Mouse (Mus musculus) neural tube, embryonic 14.5 days (tissue): ENCODE measurements around the gene Dmrtc2. TPM values are rescaled to one million over a fixed set of nuclear protein-coding genes. Genes with fewer than 3 reads are reported as not detected.
"Not testable (repeated sequence)": the region's sequence is repeated elsewhere in the genome, so short reads cannot be mapped to it uniquely, and the experiment has no call there.

Source experiments
- ATAC-seq: fragments of 200-750 bp; cut with Nextera tagmentation; 2 replicates; pipeline ENCODE4 v1.8.0; 2017; ENCODE audit warnings: low read depth, mild to moderate bottlenecking, moderate TSS enrichment, moderate library complexity
- H3K27ac ChIP-seq: fragments of 300-500 bp; sonication (generic); 2 replicates; pipeline ENCODE4 v1.5.1; 2014; ENCODE audit warnings: low read depth, mild to moderate bottlenecking, control low read depth, low read length, moderate library complexity, mixed read lengths
- H3K27me3 ChIP-seq: fragments of 300-500 bp; sonication (generic); 2 replicates; pipeline ENCODE4 v1.6.1; 2014; ENCODE audit warnings: low read length; ENCODE audit not compliant: control insufficient read depth, insufficient read depth
- H3K36me3 ChIP-seq: fragments of 300-500 bp; sonication (generic); 2 replicates; pipeline ENCODE4 v1.6.1; 2014; ENCODE audit warnings: low read length, mixed read lengths; ENCODE audit not compliant: control insufficient read depth, insufficient read depth
- H3K4me1 ChIP-seq: fragments of 300-500 bp; sonication (generic); 2 replicates; pipeline ENCODE4 v1.6.1; 2014; ENCODE audit warnings: low read length; ENCODE audit not compliant: control insufficient read depth, insufficient read depth
- H3K4me2 ChIP-seq: fragments of 300-500 bp; sonication (generic); 2 replicates; pipeline ENCODE4 v1.6.1; 2014; ENCODE audit warnings: mild to moderate bottlenecking, low read depth, low read length, control low read depth
- H3K4me3 ChIP-seq: fragments of 300-500 bp; sonication (generic); 2 replicates; pipeline ENCODE4 v1.5.1; 2014; ENCODE audit warnings: low read depth, low read length, control low read depth, mixed read lengths
- H3K9ac ChIP-seq: fragments of 300-500 bp; sonication (generic); replicated peaks from 2 replicates; pipeline ENCODE4 v1.6.1; 2014; ENCODE audit warnings: low read depth, mild to moderate bottlenecking, control low read depth, low read length, mixed read lengths
- H3K9me3 ChIP-seq: fragments of 300-500 bp; sonication (generic); 2 replicates; pipeline ENCODE4 v1.6.1; 2016; ENCODE audit warnings: low read length; ENCODE audit not compliant: control insufficient read depth
- WGBS: fragments of 180-500 bp; shearing (Covaris S2); extraction: QIAGEN DNeasy Blood & Tissue Kit; methylation state at CpG from one replicate; pipeline ENCODE4 v1.1.7; 2014; 5-methylcytosine and 5-hydroxymethylcytosine counted together
- polyA plus RNA-seq: library from polyadenylated mRNA; unstranded; fragments of >200 nt; fragmentation: Nextera tagmentation; extraction: Ambion mirVana; gene quantifications from 2 replicates; pipeline ENCODE4 v1.2.1, GENCODE M21; 2014

Gene Dmrtc2
- polyA plus RNA-seq, 1 experiment from 2014 or later: not detected

DNA sequence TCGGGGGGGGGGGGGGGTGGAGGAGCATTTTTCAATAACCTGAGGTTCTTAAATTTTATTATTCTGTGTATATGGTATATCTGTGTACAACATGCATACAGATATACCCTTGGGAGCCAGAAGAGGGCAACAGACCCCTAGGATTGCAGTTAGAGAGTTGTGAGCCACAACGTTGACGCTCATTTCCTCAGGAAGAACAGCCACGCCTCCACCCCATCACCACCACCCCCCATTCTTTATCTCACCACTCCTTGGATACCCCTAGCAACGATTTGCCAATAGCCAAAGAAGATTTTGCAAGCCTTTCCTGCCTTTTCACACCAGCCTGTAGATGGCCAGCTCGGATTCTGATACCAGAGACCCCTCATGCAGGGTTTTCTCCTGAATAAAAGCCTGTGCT, 24.1 kb upstream of the Dmrtc2 start:
- Histone ChIP-seq H3K4me1 (no peaks in the 10 kb centered on the region), H3K9me3 (no peaks in the 10 kb centered on the region), H3K4me2 (no peak overlapping the region), H3K9ac (no peak overlapping the region), H3K4me3 (no peak overlapping the region), H3K27ac (no peak overlapping the region), H3K36me3 (no peaks in the 10 kb centered on the region), H3K27me3 (no peaks in the 10 kb centered on the region)
- WGBS: 5% methylated on average over 6 of the region's 6 CpGs
- ATAC-seq: no peak

DNA sequence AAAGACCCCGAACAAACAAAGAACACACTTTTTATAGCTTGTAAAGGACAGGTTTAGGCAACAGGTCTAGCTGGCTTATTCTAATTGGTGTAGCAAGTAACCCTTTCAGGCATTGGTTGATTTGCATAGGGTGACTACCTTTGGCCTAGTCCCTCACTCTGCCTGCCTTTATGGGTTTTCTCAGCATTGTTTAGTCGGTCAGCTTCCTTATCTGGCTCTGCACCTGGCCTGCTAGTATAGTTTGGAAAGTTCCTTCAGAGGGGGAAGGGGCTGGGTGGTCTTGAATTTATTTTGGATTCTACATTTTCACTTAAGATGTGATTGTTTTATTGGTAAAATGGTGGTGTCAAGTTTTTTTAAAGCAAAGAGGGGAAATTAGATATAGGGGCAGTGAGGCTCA, 23.3 kb upstream of the Dmrtc2 start:
- not testable (repeated sequence) for H3K4me3 ChIP-seq, H3K9ac ChIP-seq, H3K4me2 ChIP-seq, H3K27ac ChIP-seq, ATAC-seq, H3K9me3 ChIP-seq, H3K27me3 ChIP-seq, H3K36me3 ChIP-seq, H3K4me1 ChIP-seq
- 26% methylated on average over 2 of the region's 2 CpGs for WGBS

DNA sequence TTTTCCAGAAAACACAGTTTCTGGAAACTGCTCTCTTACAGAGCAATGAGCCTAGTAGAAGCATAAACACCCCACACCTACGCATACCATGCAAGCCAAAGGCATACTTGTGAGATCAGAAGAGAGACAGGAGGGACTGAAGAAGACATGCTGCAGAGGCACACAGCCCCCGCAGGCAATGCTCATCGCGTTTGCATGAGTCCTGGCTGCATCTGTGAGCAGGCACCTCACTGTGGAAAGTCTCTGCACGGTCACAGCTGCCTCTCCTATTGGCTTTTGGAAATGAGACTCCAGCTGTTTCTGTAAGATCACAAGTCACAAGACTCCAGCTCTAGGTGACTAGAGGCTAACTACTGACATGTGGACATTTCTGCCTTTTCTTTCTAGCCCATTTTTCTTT, 19.7 kb upstream of the Dmrtc2 start:
- WGBS: 38% methylated on average over 5 of the region's 5 CpGs
- Histone ChIP-seq H3K27me3 (no peaks in the 10 kb centered on the region), H3K4me1 (no peaks in the 10 kb centered on the region), H3K4me2 (no peak overlapping the region), H3K27ac (no peak overlapping the region), H3K9me3 (no peaks in the 10 kb centered on the region), H3K36me3 (no peaks in the 10 kb centered on the region), H3K4me3 (no peak overlapping the region), H3K9ac (no peak overlapping the region)
- no peak for ATAC-seq

DNA sequence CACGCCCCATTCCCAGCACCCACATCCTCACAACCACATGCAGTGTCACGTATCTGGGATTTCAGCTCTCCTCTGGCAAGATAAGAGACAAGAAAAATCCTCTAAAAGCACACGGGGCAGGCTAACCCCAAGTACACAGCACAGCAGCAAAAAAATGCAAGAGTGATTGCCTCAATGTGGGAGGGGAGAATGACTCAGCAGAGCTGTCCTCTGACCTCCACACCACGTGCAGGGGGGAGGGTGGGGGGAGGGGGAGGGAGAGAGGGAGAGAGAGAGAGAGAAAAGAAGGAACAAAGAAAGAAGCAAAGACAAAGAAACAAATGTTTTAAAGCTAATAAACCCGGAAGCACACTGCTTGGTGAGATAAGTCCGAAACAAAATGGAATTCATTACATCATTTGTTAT, 19.0 kb upstream of the Dmrtc2 start:
- H3K4me3 ChIP-seq: no peak overlapping the region
- H3K9me3 ChIP-seq: no peaks in the 10 kb centered on the region
- no peak overlapping the region for H3K27ac ChIP-seq
- no peak for ATAC-seq
- H3K9ac ChIP-seq: no peak overlapping the region
- no peaks in the 10 kb centered on the region for H3K4me1 ChIP-seq
- 33% methylated on average over 6 of the region's 6 CpGs for WGBS
- no peak overlapping the region for H3K4me2 ChIP-seq
- no peaks in the 10 kb centered on the region for H3K36me3 ChIP-seq
- no peaks in the 10 kb centered on the region for H3K27me3 ChIP-seq

DNA sequence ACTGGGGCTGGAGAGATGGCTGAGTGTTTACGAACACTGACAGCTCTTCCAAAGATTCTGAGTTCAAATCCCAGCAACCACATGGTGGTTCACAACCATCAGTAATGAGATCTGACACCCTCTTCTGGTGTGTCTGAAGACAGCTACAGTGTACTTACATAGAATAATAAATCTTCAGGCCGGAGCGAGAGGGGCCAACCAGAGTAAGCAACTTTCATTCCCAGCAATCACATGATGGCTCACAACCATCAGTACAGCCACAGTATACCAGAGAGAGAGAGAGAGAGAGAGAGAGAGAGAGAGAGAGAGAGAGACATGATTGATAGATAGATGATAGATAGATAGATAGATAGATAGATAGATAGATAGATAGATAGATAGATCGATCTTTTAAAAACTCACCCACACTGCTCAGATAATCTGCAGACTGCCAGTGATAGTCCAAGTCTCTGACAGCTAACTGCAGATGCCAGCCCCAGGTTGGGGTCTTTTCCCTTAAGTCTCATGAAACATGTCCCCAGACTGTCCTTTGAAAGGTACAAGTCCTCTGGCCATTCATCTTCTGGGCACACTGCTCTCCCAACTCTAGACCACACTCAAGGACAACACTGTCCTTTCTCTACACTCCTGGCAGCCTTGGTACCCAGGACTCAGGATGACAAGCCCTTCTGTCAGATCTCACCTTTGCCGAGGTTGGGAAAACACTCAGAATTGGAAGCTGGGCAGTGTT, 18.1 kb upstream of the Dmrtc2 start:
- WGBS: 82% methylated on average over 5 of the region's 5 CpGs
- Histone ChIP-seq H3K36me3 (no peaks in the 10 kb centered on the region), H3K27me3 (no peaks in the 10 kb centered on the region), H3K27ac (no peak overlapping the region), H3K4me3 (no peak overlapping the region), H3K9me3 (no peaks in the 10 kb centered on the region), H3K4me1 (no peaks in the 10 kb centered on the region), H3K9ac (no peak overlapping the region), H3K4me2 (no peak overlapping the region)
- no peak for ATAC-seq

DNA sequence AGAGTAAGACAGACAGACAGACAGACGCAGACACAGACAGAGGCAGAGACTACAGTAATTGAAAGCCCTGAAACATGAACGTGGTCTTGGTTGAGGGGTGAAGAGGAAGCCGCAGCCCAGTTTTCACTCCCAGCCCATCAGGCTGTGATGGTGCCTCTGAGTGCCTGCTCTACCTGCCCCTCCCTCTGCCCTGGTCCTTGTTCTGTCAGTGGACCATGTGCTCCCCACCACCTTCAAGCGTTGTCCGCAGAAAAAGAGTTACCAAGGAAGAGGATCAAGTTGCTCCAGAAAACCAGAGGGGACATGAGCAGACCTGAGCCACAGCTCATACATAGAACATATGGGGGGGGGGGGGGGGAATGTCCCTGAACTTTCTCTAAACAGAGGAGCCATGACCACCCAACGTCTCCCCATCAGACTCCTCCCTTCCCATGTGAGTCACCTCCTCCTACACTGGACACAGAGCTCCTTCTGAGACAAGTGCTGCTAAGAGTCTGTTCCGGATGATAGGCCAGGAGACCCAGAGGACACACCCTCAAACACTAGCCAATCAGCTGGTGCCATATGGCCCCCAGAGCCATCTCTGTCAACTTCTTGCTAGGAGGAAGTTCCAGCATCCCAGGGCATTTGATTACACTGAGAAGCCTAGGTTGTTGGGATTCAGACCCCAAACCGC, 17.2 kb upstream of the Dmrtc2 start:
- Histone ChIP-seq H3K4me2 (no peak overlapping the region), H3K27ac (no peak overlapping the region), H3K27me3 (no peaks in the 10 kb centered on the region), H3K9me3 (no peaks in the 10 kb centered on the region), H3K4me3 (no peak overlapping the region), H3K4me1 (no peaks in the 10 kb centered on the region), H3K9ac (no peak overlapping the region), H3K36me3 (no peaks in the 10 kb centered on the region)
- ATAC-seq: no peak
- WGBS: 82% methylated on average over 8 of the region's 8 CpGs

DNA sequence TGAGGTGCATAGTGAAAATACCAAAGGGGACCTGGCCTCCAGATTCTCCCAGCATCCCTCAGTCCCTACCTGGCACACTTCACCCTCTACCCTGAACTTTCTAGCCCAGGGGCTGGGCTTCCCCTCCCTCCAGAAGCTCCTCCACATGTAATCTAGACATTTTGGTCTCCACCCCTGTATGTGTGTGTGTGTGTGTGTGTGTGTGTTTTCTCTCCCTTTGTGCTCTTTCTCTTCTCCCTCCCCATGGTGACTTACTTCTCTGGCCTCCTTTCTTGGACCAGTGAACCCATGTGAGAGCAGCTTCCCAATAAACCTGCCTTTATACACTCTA, 16.7 kb upstream of the Dmrtc2 start:
- Histone ChIP-seq H3K4me2 (no peak overlapping the region), H3K4me1 (no peaks in the 10 kb centered on the region), H3K27ac (no peak overlapping the region), H3K9ac (no peak overlapping the region), H3K9me3 (no peaks in the 10 kb centered on the region), H3K27me3 (no peaks in the 10 kb centered on the region), H3K4me3 (no peak overlapping the region), H3K36me3 (no peaks in the 10 kb centered on the region)
- no peak for ATAC-seq

DNA sequence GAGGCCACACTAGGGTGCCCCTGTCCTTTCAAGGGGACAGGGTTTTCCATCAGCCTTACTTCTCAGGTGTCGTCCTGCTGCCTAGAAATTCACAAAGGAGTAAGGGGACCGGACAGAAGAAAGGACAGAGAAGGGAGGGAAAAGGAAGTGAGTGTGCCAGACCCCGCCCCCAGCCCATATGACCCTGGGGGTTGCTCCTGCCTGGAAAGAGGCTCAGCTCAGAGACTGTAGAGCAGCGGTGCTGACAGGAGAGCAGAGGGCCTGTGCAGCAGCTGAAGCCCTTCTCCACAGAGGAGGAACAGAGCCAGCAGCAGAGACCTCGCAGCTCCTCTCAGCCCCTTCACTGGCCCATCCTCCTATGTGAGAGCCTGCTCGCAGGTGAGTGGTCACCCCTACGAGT, 16.2 kb upstream of the Dmrtc2 start:
- 52% methylated on average over 7 of the region's 7 CpGs for WGBS
- H3K4me3 ChIP-seq: no peak overlapping the region
- ATAC-seq: no peak
- H3K27me3 ChIP-seq: no peaks in the 10 kb centered on the region
- H3K4me2 ChIP-seq: no peak overlapping the region
- no peak overlapping the region for H3K27ac ChIP-seq
- no peaks in the 10 kb centered on the region for H3K36me3 ChIP-seq
- no peaks in the 10 kb centered on the region for H3K9me3 ChIP-seq
- H3K9ac ChIP-seq: no peak overlapping the region
- H3K4me1 ChIP-seq: no peaks in the 10 kb centered on the region

DNA sequence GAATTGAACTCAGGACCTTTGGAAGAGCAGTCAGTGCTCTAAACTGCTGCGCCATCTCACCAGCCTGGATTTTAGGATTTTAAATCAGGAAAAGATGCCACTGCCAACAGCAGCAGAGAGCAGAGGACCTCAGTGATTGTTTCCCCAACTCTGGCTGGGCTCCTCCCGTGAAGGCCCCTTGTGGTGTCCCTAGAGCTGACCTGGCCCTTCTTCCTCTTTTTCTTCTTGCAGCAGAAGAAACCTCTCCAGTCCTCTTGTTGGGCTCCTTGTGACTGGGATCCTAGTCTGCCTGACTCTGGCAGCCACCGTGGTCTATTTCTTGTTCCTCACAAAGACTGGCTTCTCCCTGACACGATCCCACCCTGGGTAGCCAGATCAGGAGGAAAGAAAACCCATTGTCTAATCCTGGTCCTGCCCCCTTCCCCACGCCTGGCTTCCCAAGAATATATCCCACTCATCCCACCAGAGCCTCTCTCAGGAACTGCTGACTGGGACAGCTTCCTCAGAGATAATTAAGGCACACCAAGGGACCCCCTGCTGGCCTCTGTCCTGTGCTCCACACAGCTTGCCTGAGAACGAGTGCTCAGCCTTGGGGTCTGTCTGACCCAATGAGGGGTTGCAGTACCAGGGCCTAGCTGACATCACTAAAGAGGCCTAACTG, 13.3 kb upstream of the Dmrtc2 start:
- no peak overlapping the region for H3K27ac ChIP-seq
- H3K27me3 ChIP-seq: no peaks in the 10 kb centered on the region
- no peaks in the 10 kb centered on the region for H3K9me3 ChIP-seq
- H3K9ac ChIP-seq: no peak overlapping the region
- no peaks in the 10 kb centered on the region for H3K4me1 ChIP-seq
- ATAC-seq: no peak
- H3K4me3 ChIP-seq: no peak overlapping the region
- H3K4me2 ChIP-seq: no peak overlapping the region
- H3K36me3 ChIP-seq: no peaks in the 10 kb centered on the region
- 37% methylated on average over 6 of the region's 6 CpGs for WGBS
